Mouse (Mus musculus): ENCODE results near the gene Ccpg1os. TPM values are rescaled to one million over a fixed set of nuclear protein-coding genes. Genes with fewer than 3 reads are reported as not detected.

Ccpg1os gene
- total RNA-seq, 2 experiments from 2014 or later = 9.1 to 9.5 TPM

DNA sequence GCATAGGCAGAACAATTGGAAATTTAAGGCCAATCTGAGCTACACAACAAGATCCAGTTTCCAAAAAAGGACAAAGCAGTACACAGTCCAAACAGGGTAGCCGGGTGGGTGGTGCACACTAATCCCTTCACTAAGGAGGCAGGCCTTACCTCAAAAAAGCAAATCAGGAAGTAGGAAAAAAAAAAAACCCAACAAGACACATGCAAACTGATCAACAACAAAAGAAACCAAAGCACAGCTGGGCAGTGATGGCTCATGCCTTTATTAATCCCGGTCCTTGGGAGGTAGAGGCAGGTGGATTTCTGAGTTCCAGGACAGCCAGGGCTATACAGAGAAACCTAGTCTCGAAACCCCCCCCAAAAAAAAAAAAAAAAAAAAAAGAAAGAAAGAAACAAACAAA lies 2.5 kb upstream of the Ccpg1os start:
- DNase-seq (ENCODE audit: low spot score in 2 of 2) = no peak

DNA sequence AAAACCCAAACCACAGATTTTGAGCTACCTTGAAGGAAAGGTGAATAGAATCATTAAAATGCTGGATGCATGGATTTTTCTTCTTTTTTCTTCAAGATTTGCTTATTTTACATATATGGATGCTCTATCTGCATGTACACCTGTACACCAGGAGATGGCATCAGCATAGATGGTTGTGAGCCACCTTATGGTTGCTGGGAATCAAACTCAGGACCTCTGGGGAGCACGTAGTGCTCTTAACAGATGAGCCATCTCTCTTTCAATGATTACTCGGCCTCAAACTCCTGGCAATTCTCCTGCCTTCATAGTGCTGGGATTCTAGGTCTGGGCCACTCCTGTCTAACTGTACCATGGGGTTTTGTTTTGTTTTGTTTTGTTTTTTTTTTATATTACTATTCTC lies 2.1 kb downstream of the Ccpg1os start:
- no peak for DNase-seq (ENCODE audit: low spot score in 2 of 2)

DNA sequence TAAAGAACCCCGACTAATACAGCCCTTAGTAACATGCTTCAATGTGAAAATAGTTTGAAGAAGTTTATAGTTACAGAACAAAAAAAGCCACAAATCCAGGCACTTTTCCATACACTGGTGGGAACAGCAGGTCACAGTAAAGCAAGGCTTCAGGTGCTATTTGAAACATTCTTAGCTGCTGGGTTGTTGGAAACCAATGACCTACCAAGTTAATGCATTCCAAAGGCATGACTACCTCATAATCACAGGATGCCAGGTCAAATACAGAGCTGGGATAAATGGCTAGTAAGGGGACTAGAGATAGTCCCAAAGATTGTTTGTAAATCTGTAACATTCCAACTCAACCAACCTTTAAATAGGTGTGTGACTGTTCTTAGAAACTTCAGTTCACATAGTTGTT lies 9.9 kb downstream of the Ccpg1os start:
- DNase-seq (ENCODE audit: low spot score in 2 of 2) = no peak

DNA sequence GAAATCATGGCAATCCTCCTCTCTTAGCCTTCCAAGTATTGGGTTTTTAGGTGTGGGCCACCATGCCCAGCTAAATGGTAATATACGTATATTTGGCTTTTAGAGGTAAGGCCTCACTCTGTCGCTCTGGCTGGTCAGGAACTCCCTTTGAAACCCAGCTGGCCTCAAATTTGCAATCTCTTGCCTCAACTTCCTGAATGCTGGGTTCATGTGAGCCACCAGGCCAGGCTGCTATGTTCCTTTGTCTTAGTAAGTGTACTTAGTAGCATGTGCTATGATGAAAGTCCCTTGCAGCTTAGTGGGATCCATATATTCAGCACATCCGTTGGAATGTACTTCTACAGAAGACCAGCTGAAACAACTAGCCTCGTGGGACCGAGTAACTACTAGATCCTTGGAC lies 10.4 kb downstream of the Ccpg1os start:
- DNase-seq (ENCODE audit: low spot score in 2 of 2) = no peak

DNA sequence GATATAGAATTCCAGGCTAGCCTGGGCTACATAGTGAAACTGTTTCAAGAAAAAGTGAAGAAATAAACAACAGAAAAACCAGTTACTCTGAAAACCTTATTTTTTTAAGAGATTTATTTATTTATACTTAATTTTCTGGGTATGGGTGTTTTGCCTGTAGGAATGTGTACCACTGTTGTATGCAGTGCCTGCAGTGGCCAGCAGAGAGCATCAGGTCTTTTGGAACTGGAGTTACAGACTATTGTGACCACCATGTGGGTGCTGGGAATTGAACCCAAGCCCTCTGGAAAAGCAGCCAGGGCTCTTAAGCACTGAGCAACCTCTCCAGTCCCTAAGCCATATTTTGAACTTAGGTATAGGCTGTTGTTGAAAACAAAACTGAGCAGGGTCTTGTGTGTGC lies 12.2 kb downstream of the Ccpg1os start:
- no peak for DNase-seq (ENCODE audit: low spot score in 2 of 2)

DNA sequence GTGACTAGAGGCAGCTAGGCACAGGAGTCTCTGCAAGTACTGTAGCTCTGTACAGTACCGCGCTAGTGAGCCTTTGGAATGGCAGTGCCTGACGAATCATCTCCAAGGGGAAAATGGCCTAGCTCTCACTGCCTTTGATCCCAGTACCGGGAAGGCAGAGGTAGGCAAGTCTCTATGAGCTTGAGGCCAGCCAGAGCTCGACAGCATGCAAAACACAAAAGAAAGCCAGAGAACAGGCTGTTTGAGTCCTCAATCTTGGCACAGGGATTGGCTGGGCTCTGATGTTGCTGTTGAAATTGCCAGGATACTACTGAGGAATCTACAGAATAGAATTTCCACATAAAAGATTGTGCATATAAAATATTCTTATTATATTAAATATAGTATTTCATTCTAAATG lies 12.7 kb downstream of the Ccpg1os start:
- DNase-seq (ENCODE audit: low spot score in 2 of 2) = no peak

DNA sequence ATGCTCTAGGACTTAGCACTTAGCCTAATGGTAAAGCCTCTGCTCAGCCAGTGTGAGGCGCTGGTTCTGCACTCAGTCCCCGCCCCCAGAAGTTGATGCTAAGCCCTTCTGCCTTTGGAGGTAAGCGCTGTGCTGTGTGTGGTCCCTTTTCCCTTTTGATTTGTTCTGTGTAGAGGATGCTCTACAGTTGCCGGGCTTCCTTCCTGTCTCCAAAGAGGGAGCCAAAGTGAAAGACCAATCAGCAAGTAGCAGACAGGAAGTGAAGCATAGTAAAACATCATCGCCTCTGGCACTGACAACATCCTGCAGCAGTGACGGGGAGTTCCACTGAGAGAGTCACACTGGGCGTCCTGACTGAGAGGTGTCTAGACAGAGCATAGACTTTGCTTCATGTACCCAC lies 15.3 kb downstream of the Ccpg1os start:
- DNase-seq (ENCODE audit: low spot score in 2 of 2) = no peak

DNA sequence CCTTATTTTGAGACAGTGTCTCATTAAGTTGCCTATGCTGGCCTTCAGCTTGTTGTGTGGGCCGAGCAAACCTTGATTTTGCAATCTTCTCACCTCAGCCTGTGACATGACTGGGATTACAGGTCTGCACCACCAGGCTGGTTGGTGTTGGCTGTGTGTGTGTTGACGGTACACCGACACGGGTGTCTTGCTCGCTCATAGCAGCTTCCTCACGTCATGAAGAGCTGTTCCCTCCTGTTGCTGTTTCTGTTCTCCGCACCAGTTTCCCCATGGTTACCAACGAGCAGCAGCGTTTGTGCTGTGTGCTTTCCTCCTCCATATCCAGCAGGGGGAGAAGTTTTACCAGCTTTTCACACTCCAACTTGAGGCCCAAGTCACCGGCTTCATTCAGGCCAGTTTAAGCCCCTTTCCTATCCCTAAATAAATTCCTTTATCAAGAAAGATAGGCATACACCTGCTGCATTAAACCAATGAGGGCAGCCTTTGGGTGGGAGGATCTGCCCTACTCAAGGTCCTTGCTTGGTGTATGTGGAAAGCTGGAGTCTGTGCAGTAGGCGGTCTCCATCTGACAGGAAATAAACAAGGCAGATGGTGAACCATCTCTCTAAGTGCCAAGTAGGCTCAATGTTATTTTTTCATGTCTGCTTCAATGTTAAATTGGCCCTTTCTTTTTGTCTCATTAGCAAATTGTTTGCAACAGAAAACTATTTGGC lies 16.7 kb downstream of the Ccpg1os start:
- DNase-seq (ENCODE audit: low spot score in 2 of 2) = peak; percentile 48 to 70

DNA sequence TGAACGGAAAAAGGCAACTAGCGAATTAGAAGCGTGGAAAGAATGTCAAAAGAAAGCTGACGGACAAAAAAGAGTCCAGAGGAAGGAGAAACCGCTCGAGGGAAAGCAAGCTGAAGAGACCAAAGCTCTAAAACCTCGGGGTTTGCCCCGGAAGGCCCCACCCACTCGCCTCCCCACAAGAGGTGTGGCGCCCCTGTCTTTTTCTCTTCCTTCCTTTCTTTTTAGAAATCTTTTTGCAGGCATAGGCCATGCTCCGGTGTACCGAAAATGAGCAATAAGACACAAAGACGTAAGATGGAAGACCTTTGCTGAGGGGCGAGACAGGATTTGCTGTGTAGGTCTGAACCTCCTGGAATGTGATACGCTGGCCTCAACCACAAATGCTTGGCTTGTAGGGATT lies 23.2 kb downstream of the Ccpg1os start:
- no peak for DNase-seq (ENCODE audit: low spot score in 2 of 2)

DNA sequence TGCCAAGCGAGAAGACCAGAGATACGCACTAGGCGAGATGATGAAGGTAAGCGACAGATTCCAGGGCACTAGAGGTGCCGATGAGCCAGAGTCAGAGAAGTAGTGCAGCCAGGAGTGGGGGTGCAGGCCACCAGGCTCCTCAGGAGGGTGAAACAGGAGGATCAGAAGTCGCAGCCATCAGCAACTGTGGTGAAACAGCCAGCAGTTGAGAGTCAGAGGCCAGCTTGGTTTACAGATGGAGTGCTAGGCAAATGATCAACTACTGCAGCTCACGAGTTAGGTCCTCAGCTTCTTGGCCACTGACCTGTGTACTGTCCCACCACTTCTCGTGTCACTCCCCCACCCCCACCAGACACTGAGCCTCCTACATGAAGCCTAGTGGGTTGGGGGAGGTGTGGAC lies 23.8 kb downstream of the Ccpg1os start:
- DNase-seq (ENCODE audit: low spot score in 2 of 2) = no peak

DNA sequence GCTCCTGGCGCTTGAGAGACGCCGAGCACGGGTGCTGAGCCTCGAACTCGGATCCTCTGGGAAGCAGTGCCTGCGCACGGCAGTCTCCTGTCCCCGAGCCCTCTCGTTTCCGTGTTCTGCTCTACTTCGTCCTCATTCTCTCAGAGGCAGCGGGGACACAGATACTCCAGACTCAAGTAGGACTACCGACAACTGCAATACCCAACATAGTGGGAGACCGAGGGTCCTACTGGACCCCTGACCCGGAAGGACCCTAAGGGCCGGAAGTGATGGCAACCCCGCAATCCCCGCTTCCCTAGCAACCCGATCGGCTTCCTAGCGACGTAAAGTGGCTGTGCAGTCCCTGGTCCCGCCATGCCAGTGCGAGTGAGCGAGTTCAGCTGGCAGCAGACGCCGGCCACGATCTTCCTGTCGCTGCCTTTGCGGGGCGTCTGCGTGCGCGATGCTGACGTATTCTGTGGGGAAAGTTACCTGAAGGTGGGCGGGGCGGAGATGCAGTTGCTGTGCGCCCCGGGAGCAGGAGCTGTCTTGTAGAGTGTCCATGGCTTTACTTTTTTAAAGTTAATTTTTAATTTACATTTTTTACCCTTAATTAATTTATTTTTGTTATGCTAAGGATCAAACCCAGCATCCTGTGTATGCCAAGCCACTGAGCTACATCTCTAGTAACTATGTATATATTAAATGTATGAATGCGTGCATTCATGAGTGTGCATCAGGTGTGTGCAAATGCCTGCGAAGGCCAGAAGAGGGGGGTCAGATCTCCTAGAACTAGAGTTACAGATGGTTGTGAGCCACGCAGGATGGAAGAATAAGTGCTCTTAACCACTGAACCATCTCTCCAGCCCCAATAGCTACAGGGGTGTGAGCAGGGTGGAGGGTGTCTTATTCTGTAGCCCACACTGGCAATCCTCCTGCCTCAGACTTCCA lies 26.4 kb downstream of the Ccpg1os start, which contains the start of the genes Dyx1c1 and Gm44503:
TSS of gene Dyx1c1 (plus strand) at position 265 of the 930 bp plus-strand sequence.
TSS of gene Gm44503 (plus strand) at position 332 of the 930 bp plus-strand sequence.
- peak; percentile 74 to 76 for DNase-seq (ENCODE audit: low spot score in 2 of 2)

DNA sequence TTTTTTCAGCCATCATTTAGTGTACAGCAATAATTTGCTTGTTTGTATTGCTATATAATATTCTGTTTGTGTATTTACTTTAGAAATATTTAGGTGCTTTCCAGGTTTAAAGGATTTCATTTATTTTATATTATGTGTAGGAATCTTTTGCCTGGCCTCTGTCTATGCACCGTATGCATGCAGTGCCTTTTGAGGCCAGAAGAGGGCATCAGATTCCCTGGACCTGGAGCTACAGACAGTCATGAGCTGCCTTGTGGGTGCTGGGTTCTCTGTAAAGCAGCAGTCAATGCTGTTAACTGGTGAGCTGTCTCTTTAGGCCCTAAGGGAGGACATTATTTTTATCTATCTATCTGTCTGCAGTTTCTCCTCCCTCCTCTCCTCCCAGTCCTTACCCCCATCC lies 29.6 kb downstream of the Ccpg1os start:
- peak; percentile 31 to 42 for DNase-seq (ENCODE audit: low spot score in 2 of 2)

DNA sequence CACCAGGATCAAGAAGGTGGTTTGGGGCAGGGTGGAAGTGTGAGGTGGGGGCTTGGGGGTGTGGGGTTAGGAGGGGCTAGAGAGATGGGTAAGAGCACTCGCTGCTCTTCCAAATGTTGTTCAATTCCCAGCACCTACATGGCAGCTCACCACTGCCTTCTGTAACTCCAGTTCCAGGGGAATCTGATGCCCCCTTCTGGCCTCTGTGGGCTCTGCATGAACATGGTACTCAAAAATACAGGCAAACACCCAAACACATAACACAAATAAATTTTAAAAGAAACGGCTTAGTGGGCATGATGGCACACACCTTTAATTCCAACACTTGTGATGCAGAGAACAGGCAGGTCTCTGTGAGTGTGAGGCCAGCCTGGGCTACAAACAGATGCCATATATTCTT lies 30.4 kb downstream of the Ccpg1os start:
- no peak for DNase-seq (ENCODE audit: low spot score in 2 of 2)

DNA sequence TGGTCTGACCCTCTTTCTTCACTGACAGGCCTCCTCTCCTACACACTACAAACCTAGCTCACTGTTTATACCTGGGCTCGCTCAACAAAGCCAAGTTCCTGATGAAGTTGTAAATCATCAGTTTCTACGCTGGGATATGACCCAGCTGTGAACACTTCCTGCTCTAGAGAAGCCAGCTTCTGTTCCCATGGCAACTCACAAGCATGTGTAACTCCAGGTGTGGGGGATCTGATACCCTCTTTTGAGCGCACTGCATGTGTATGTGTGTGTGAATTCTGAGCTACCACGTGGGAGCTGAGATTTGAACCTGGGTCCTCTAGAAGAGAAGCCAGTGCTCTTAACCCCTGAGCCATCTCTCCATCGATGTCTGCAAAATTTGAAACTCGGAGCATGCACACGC lies 35.6 kb downstream of the Ccpg1os start:
- DNase-seq (ENCODE audit: low spot score in 2 of 2) = no peak

DNA sequence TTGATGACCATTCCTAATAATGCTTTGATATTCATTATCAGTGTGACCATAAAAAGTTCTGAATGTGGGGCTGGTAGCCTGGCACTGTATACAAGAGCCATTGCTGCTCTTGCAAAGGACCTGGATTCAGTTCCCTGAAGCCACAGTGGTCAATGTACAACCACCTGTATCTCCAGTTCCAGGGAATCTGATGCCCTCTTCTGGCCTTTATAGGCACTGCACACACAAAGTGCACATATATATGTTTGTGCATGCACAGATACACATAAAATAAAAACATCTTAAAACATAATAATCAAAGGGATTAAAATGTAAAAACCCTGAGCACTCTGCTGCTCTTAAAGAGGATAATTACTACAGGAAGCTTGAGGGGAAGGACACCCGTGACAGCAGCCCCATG lies 38.2 kb downstream of the Ccpg1os start:
- DNase-seq (ENCODE audit: low spot score in 2 of 2) = no peak

DNA sequence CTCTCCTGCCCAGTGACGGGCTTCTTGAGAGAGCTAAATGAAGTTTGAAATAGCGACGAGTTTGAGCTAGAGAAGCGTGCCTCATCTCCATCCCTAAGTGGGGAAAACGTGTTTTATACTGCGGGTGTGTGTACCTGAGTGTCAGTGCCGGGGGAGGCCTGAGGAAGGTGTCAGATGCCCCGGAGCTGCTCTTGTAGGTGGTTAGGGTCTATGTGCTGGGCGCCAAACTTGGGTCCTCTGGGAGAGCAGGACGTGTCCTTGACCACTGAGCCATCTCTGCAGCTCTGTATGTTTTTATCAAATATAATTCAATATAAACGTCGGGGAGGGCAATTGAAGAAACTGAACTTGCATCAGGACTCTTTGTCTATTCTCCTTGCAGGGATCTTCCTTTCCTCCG lies 40.9 kb downstream of the Ccpg1os start:
- no peak for DNase-seq (ENCODE audit: low spot score in 2 of 2)

DNA sequence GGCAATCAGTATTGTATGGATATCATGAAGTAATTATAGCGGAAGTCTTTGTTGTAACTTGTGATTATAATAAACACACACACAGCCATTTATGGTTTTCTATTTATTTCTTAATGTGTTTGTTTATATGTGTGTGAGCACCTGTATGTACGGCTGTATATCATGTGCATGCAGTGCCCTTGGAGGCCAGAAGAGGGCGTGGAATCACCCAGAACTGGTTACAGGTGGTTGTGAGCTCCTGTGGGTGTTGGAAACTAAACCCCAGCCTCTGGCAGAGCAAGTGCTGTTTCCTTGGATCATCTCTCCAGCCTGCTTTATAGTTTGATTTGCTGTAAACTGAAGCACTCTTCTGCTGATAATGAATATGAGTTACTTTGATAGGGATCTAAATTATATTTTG lies 41.8 kb downstream of the Ccpg1os start:
- no peak for DNase-seq (ENCODE audit: low spot score in 2 of 2)

DNA sequence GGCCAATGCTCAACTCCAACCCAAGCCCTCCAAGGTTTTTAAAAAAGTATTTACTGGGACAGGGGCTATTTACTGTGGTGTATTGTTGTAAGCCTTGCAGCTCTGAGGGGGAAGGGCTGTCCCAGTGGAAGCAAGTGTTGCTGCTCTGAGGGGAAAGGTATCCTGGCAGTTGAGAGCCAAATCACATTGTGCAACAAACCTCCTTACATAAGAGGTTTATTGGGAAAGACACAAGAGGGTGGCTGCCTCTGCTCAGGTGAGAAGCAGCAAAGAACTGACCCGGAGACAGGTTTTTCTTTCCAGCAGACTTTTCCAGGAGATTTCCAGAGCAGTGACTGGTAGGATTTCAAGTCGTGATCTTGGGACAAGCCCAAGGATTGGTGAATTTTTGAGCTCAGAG lies 48.9 kb downstream of the Ccpg1os start:
- DNase-seq (ENCODE audit: low spot score in 2 of 2) = no peak

DNA sequence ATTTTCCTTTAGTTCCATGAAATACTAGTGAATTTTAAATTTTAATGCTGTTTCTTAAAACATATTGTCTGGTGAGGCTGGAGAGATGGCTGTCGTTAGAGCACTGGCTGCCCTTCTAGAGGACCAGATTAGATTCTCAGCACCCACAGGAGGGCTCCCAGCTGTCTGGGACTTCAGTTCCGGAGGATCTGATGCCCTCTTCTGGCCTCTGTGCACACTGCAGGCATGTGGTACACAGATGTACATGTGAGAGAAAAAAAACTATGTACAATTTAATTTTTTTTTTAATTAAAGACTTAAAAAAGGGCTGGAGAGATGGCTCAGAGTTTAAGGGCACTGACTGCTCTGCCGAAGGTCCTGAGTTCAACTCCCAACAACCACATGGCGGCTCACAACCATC lies 49.9 kb downstream of the Ccpg1os start:
- DNase-seq (ENCODE audit: low spot score in 2 of 2) = no peak

DNA sequence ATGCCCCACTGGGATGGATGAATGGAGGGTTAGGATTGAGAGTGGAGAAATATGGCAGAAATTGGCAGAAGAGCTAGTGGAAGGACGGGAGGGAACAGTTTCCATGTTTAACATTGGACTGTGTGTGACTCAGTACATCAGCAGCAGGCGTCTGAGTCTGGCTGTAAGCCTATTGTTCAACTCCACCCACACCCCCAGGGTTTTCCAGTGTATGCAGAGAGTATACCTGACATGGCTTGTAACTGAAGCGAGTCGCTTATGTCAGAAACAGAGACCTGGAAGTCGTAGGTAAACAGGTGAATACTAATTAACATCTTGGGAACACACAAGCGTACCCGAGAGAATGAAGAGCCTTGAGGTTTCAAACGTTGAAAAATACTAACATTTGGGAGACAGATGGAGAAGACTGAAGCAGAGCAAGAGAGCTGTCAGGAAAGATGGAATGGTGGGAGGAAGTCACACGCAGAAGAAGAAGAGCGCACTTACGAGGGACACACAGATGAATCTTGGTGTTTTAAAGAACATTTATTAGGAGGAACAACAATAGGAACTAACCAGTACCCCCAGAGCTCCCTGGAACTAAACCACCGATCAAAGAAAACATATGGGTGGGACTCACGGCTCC lies 53.9 kb downstream of the Ccpg1os start:
- DNase-seq (ENCODE audit: low spot score in 2 of 2) = peak; percentile 63 to 78
